Mouse (Mus musculus) forebrain, embryonic 10.5 days (tissue): Measurements from ENCODE around the gene Dut. TPM values are rescaled to one million over a fixed set of nuclear protein-coding genes. Genes with fewer than 3 reads are reported as not detected.

Source experiments
- DNase-seq: peaks from one replicate; pipeline ENCODE4 v3.0.0-alpha.2; 2017; ENCODE audit warnings: low spot score; ENCODE audit errors: extremely low spot score
- H3K27ac ChIP-seq: fragments of 300-500 bp; sonication (generic); 2 replicates; pipeline ENCODE4 v1.5.1; 2016; ENCODE audit warnings: mild to moderate bottlenecking
- H3K27me3 ChIP-seq: fragments of 300-500 bp; sonication (generic); 2 replicates; pipeline ENCODE4 v1.6.1; 2016; ENCODE audit warnings: mild to moderate bottlenecking; ENCODE audit not compliant: poor library complexity, severe bottlenecking
- H3K36me3 ChIP-seq: fragments of 300-500 bp; sonication (generic); replicated peaks from 2 replicates; pipeline ENCODE4 v1.6.1; 2016; ENCODE audit warnings: mild to moderate bottlenecking, moderate library complexity
- H3K4me1 ChIP-seq: fragments of 300-500 bp; sonication (generic); 2 replicates; pipeline ENCODE4 v1.6.1; 2016
- H3K4me3 ChIP-seq: fragments of 300-500 bp; sonication (generic); 2 replicates; pipeline ENCODE4 v1.5.1; 2016; ENCODE audit warnings: mild to moderate bottlenecking, moderate library complexity
- H3K9me3 ChIP-seq: fragments of 300-500 bp; sonication (generic); 2 replicates; pipeline ENCODE4 v1.6.1; 2016; ENCODE audit warnings: mild to moderate bottlenecking, moderate library complexity
- WGBS: fragments of 180-500 bp; shearing (Covaris S2); methylation state at CpG from one replicate; pipeline ENCODE4 v1.1.7; 2016; 5-methylcytosine and 5-hydroxymethylcytosine counted together
- polyA plus RNA-seq: library from polyadenylated mRNA; unstranded; fragments of >200 nt; fragmentation: Nextera tagmentation; extraction: Ambion mirVana; gene quantifications from 2 replicates; pipeline ENCODE4 v1.2.1, GENCODE M21; 2016

Gene Dut
- polyA plus RNA-seq, 1 experiment from 2014 or later, result 322 TPM

- Histone ChIP-seq H3K27ac (no peak overlapping the region), H3K4me1 (no peaks in the 10 kb centered on the region), H3K4me3 (no peak overlapping the region), H3K27me3 (no peaks in the 10 kb centered on the region), H3K36me3 (no peaks in the 10 kb centered on the region), H3K9me3 (no peaks in the 10 kb centered on the region)
- no peak for DNase-seq
- 90% methylated on average over 5 of the region's 5 CpGs for WGBS
Observed at GRCm38 (mm10) chr2:125293969-125294491, 47.0 kb downstream of the Dut start.

DNA sequence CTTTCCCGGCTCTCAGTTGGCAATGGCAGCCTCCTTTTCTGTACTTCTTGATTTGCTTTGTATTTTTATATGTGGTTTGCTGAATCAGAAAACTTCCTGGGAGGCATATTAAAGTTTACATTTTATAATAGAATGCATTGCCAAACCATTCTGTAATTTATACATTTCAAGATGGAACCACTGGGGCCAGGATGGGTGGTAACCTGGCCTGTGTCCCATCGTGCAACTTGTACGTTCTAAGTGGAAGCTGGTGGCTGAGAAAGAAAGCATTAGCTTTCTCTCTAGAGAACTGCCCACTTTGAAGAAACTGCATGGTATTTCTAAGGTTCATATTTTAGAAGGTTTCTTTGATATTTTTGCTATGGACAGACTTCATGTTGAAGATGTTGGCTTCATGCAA lies 48.5 kb downstream of the Dut start:
- no peak overlapping the region for H3K4me3 ChIP-seq
- 94% methylated on average over 3 of the region's 3 CpGs for WGBS

GRCm38 (mm10) chr2:125298841-125299240 lies 51.9 kb downstream of the Dut start:
- H3K36me3 ChIP-seq, result peaks cover 27% of the 10 kb centered on the region
- no peak overlapping the region for H3K27ac ChIP-seq
- no peak overlapping the region for H3K4me3 ChIP-seq
- WGBS, result 93% methylated on average over 1 of the region's 1 CpGs
- H3K4me1 ChIP-seq, result no peaks in the 10 kb centered on the region
- no peak for DNase-seq
- no peaks in the 10 kb centered on the region for H3K27me3 ChIP-seq
- no peaks in the 10 kb centered on the region for H3K9me3 ChIP-seq

More for the DNA sequence above, 48.5 kb downstream of the Dut start:
- Histone ChIP-seq H3K9me3 (no peaks in the 10 kb centered on the region), H3K27me3 (no peaks in the 10 kb centered on the region), H3K36me3 (peaks cover under 1% of the 10 kb centered on the region; the same call in 1 of the 2 replicates), H3K4me1 (no peaks in the 10 kb centered on the region), H3K27ac (no peak overlapping the region)
- DNase-seq, result no peak

DNA sequence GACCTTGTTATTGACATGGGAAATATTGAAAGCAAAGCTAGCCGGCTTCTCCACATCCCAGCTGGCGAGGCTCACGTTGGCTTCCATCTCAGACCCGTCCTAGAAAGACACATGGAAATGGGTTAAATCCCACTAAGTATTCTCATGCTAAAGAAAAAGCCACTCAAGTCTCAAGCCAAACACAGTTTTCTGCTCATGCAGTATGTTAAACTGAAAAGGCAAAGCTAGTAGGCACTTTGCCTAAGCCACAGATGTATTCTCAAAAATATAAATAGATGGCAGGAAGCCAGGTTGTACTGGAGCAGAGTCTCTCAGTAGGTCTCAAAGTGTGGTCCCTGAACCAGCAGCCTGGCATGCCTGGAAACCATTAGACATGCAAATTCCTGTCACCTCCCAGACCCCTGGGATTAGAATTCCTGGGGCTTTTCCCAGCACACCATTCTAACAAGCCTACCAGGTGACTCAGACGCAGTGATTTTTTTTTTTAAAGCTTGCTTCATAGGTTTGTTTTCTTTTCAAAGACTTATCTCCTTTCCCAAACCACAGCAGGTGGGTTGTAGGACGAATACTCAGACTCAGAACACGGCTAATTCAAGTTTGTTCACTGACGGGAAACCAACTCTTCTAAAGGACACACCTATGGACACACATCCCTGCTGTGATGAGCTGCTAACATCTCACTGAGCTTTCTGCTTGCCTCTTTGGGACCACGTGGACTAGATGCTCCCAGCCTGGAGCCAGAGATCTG lies 55.1 kb downstream of the Dut start:
- DNase-seq, result no peak
- no peaks in the 10 kb centered on the region for H3K9me3 ChIP-seq
- H3K27ac ChIP-seq, result no peak overlapping the region
- H3K27me3 ChIP-seq, result no peaks in the 10 kb centered on the region
- H3K4me1 ChIP-seq, result no peaks in the 10 kb centered on the region
- 63% methylated on average over 9 of the region's 9 CpGs for WGBS
- peaks cover 48% of the 10 kb centered on the region for H3K36me3 ChIP-seq
- no peak overlapping the region for H3K4me3 ChIP-seq

DNA sequence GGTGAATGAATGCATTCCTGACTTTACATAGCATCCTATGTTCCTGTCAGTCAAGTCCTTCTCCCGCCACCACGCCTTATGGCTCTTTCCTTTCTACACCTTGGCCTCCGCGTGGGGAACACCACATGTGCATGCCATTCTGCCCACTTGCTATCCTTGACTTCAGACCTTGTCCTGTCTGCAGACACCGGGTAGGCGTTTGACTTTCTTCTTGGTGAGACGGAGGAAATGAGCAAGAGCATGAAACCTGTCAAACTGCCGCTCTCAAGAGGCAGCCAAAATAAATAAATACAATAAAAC lies 55.6 kb downstream of the Dut start:
- Histone ChIP-seq H3K4me3 (no peak overlapping the region), H3K36me3 (peaks cover 52% of the 10 kb centered on the region), H3K4me1 (no peaks in the 10 kb centered on the region), H3K27ac (no peak overlapping the region), H3K9me3 (no peaks in the 10 kb centered on the region), H3K27me3 (no peaks in the 10 kb centered on the region)
- 89% methylated on average over 8 of the region's 8 CpGs for WGBS
- DNase-seq, result no peak

DNA sequence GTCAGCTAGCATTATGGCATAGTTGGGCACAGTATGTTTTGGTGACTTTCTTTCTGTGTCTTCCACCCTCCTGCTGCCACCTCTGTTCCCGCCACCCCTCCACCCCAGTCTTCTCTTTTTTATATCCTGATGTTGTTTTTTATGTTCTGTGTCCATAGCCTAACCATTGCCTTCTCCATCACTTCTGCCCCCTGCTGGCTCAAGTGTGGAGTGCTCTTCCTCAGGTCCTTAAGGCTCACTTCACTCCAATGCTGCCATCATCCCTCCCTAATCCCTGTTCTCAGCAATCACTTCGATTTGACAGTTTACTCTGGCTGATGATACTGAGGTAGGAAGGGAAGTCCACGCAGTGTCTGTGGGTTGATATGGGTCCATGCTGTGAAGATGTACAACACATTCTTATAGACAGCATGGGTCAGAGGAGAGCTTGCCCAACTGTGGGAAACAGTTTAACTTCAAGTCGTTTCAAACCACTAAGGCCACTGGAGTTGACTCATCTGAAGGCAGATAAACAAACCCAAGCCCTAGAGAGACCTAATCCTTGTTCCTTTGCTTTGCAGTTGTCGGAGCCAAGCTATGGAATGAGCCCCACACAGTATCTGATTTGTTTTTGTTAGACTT lies 56.9 kb downstream of the Dut start:
- DNase-seq, result no peak
- H3K27ac ChIP-seq, result no peak overlapping the region
- no peaks in the 10 kb centered on the region for H3K4me1 ChIP-seq
- WGBS, result 82% methylated on average over 5 of the region's 5 CpGs
- peaks cover 62% of the 10 kb centered on the region for H3K36me3 ChIP-seq
- H3K9me3 ChIP-seq, result no peaks in the 10 kb centered on the region
- H3K4me3 ChIP-seq, result no peak overlapping the region
- no peaks in the 10 kb centered on the region for H3K27me3 ChIP-seq

DNA sequence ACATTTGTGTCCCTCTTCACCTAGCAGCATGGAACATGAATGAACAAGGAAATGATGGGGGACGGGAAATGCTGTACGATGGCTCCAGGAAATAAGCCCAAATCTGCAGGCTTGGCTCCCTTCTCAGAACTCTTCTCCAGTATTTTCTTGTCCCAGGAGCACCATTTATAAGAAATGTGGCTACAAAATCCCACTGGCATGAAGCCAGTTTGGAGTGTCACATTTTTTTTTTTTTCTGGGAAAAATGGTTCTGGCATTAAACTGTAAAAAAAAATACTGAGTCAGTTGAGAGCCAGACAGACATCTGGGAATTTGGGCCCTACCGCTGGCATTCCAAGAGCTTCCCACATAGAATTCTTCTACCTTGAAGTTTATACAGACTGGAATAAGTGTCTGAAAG lies 57.8 kb downstream of the Dut start:
- DNase-seq, result no peak
- Histone ChIP-seq H3K4me3 (no peak overlapping the region), H3K27ac (no peak overlapping the region), H3K9me3 (no peaks in the 10 kb centered on the region), H3K4me1 (no peaks in the 10 kb centered on the region), H3K36me3 (peaks cover 70% of the 10 kb centered on the region), H3K27me3 (no peaks in the 10 kb centered on the region)
- 97% methylated on average over 3 of the region's 3 CpGs for WGBS

- Histone ChIP-seq H3K27ac (no peak overlapping the region), H3K4me1 (no peaks in the 10 kb centered on the region), H3K4me3 (no peak overlapping the region), H3K27me3 (no peaks in the 10 kb centered on the region), H3K36me3 (peaks cover 70% of the 10 kb centered on the region), H3K9me3 (no peaks in the 10 kb centered on the region)
- DNase-seq, result no peak
- WGBS, result 83% methylated on average over 3 of the region's 3 CpGs
Observed at GRCm38 (mm10) chr2:125305671-125306070, 58.7 kb downstream of the Dut start.

Other genes with a start within 250 kb of the Dut start
- gene Slc24a5, start 179.1 kb upstream of the Dut start, polyA plus RNA-seq, result 3.9 and 5.4 TPM in 2 replicates
- 162 and 168 TPM in 2 replicates for gene Myef2, start 123.5 kb upstream of the Dut start, polyA plus RNA-seq
- gene Ctxn2, start 110.5 kb upstream of the Dut start, polyA plus RNA-seq, result not detected in 2 replicates
- not detected in 2 replicates for gene Slc12a1, start 94.7 kb upstream of the Dut start, polyA plus RNA-seq